Mouse (Mus musculus): ENCODE measurements around the gene Capn1.

DNA sequence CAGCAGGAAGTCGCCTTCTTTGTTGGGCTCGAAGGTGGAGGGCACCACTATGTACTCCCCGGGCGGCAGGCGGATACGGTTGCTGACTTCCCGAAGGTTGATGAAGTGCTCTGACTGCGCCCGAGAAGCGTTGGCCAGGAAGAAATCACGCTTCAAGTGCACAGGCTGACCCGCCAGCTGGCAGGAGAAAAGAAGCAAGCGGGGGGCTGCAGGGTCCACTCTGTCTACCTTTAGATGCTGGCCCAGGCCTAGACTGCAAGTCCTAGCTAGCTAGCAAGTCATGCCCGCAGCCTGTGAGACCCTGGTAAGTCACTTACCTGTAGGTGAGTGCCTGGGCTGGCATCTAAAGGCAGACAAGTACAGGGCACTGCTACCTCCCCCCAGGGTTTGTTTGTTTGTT lies 21.0 kb downstream of the Capn1 start:
- no peak for TF ChIP-seq POLR2A (IDR thresholded peaks at IDR 0.05; ENCODE audit: control insufficient read depth, low read depth, low read length)
- TF ChIP-seq CTCF (IDR thresholded peaks at IDR 0.05; ENCODE audit: control insufficient read depth, insufficient read depth, insufficient replicate concordance, low read depth, low read length), result no peak

All from testis, adult 2 months (tissue).